Mouse (Mus musculus) forebrain, embryonic 10.5 days (tissue): Measurements from ENCODE around the gene Pam. TPM values are rescaled to one million over a fixed set of nuclear protein-coding genes. Genes with fewer than 3 reads are reported as not detected.

ENCODE experiments used
- DNase-seq: peaks from one replicate; pipeline ENCODE4 v3.0.0-alpha.2; 2017; ENCODE audit warnings: low spot score; ENCODE audit errors: extremely low spot score
- H3K27ac ChIP-seq: fragments of 300-500 bp; sonication (generic); 2 replicates; pipeline ENCODE4 v1.5.1; 2016; ENCODE audit warnings: mild to moderate bottlenecking
- H3K27me3 ChIP-seq: fragments of 300-500 bp; sonication (generic); 2 replicates; pipeline ENCODE4 v1.6.1; 2016; ENCODE audit warnings: mild to moderate bottlenecking; ENCODE audit not compliant: poor library complexity, severe bottlenecking
- H3K36me3 ChIP-seq: fragments of 300-500 bp; sonication (generic); replicated peaks from 2 replicates; pipeline ENCODE4 v1.6.1; 2016; ENCODE audit warnings: mild to moderate bottlenecking, moderate library complexity
- H3K4me1 ChIP-seq: fragments of 300-500 bp; sonication (generic); 2 replicates; pipeline ENCODE4 v1.6.1; 2016
- H3K4me3 ChIP-seq: fragments of 300-500 bp; sonication (generic); 2 replicates; pipeline ENCODE4 v1.5.1; 2016; ENCODE audit warnings: mild to moderate bottlenecking, moderate library complexity
- H3K9me3 ChIP-seq: fragments of 300-500 bp; sonication (generic); 2 replicates; pipeline ENCODE4 v1.6.1; 2016; ENCODE audit warnings: mild to moderate bottlenecking, moderate library complexity
- WGBS: fragments of 180-500 bp; shearing (Covaris S2); methylation state at CpG from one replicate; pipeline ENCODE4 v1.1.7; 2016; 5-methylcytosine and 5-hydroxymethylcytosine counted together
- polyA plus RNA-seq: library from polyadenylated mRNA; unstranded; fragments of >200 nt; fragmentation: Nextera tagmentation; extraction: Ambion mirVana; gene quantifications from 2 replicates; pipeline ENCODE4 v1.2.1, GENCODE M21; 2016

The Pam gene
- polyA plus RNA-seq, 1 experiment from 2014 or later: 13.8 TPM

DNA sequence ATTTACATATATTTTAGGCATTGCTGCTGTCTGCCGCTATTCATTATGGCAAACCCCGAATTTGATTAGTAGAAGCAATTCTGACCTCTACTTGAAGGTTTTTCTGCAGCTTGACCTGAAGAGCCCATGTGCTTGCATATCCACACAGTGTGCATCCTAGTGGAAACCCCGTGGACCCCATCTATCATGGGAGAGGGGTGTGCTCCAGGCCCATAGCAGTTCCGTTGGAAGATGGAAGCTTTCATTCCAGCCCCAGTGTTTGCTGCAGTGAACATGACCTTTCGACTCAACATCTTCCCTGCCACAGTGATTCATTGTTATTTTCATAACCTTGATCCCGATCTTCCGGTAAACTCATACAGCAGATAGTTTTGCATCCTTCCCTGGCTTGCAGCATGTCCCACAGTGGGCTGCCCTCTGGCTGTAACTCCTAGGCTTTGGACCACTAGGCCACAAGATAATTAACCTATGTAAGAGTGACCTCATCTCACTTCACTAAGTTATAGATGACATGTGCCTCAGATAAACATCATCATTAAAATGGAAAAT is 191.5 kb downstream of the Pam start:
- 92% methylated on average over 7 of the region's 7 CpGs for WGBS
- H3K4me1 ChIP-seq: no peaks in the 10 kb centered on the region
- no peaks in the 10 kb centered on the region for H3K9me3 ChIP-seq
- H3K4me3 ChIP-seq: no peak overlapping the region
- H3K36me3 ChIP-seq: no peaks in the 10 kb centered on the region
- H3K27me3 ChIP-seq: no peaks in the 10 kb centered on the region
- no peak for DNase-seq
- H3K27ac ChIP-seq: no peak overlapping the region

DNA sequence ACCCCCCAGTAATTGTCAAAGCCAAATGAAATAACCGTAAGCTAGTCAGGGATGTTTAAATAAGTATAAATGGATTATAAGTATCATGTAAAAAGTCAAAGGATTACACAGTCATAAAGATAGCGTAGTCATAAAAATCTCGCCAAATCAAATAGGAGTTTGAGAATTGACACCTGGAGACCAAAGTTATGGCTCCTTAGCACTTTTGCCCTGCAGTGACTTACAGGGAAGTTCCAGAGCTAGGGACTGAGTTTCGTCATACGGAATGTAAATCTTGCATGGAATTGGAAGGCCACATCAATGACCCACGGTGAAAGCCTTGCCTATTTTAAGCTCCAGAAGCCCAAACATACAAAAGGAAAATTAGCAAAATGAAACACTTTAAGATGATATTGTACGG is 192.6 kb downstream of the Pam start:
- H3K27me3 ChIP-seq: no peaks in the 10 kb centered on the region
- H3K4me3 ChIP-seq: no peak overlapping the region
- no peaks in the 10 kb centered on the region for H3K4me1 ChIP-seq
- DNase-seq: no peak
- no peaks in the 10 kb centered on the region for H3K36me3 ChIP-seq
- no peaks in the 10 kb centered on the region for H3K9me3 ChIP-seq
- 94% methylated on average over 7 of the region's 7 CpGs for WGBS
- no peak overlapping the region for H3K27ac ChIP-seq

DNA sequence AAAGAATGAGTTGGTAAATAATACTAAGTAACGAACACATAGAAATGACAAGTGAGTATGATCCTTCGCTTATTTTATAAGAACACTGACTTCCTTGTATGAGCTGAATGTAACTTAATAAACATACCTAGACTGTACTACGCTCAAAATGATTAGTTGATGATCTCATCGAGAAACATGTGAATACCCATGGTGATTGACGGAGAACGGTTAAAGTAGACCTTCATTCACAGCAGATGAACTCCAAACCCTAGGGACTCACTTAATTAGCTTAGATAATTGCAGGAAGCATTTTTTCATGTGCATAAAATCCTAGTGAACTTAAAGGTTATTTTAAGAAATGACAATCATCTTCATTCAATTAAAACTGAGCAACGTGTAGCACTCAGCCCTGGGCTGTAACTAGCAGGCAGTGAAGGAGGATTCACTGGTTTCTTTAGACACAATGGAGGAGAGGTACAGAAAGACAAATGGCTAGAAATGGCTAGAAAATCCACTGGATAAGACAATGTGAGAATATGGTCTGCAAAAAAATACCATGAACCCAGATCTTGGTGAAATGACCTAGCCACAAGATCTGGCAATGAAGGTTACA is 194.8 kb downstream of the Pam start:
- no peak overlapping the region for H3K27ac ChIP-seq
- H3K36me3 ChIP-seq: no peaks in the 10 kb centered on the region
- no peaks in the 10 kb centered on the region for H3K27me3 ChIP-seq
- no peaks in the 10 kb centered on the region for H3K9me3 ChIP-seq
- WGBS: 88% methylated on average over 7 of the region's 7 CpGs
- DNase-seq: no peak
- H3K4me3 ChIP-seq: no peak overlapping the region
- no peaks in the 10 kb centered on the region for H3K4me1 ChIP-seq

DNA sequence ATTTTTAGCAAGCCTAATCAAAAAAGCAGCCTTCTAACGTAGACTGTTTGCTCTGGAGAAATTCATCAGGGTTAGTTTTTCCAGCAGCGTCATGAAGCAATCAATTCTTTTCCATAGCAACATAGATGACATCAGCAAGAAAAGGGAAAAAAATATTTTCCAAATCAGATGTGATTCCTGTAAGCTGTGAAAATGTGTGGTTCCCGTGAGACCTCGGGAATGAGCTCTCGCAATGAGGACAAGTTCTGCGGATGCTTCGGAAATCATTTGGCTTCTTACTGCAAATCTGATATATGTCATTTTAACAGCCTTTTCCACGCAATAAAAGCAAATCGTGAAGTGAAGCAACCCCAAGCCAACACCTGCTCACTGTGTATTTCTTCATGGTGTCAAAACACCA is 207.9 kb downstream of the Pam start:
- Histone ChIP-seq H3K36me3 (no peaks in the 10 kb centered on the region), H3K27ac (no peak overlapping the region), H3K4me1 (no peaks in the 10 kb centered on the region), H3K4me3 (no peak overlapping the region), H3K9me3 (no peaks in the 10 kb centered on the region), H3K27me3 (no peaks in the 10 kb centered on the region)
- no peak for DNase-seq
- 94% methylated on average over 9 of the region's 9 CpGs for WGBS

DNA sequence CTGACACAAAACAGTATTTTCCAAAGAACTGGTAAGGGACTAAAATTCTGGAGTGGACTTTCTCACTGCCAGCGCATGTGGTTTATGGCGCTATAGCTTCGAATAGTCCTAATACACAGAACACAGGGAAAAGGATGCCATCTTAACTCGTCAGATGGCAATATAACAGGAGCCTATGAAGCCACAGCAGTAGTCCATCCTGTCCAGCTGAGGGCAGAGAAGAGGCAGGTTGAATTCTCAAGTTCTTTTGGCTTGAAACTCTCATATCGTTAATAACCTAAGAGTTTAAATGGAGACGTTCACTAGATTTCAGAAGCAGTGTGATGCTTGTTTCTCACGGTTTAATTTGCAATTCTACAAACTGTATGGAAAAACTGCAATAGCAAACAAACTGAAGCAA is 211.9 kb downstream of the Pam start:
- Histone ChIP-seq H3K9me3 (no peaks in the 10 kb centered on the region), H3K4me3 (no peak overlapping the region), H3K4me1 (no peaks in the 10 kb centered on the region), H3K27me3 (no peaks in the 10 kb centered on the region), H3K36me3 (no peaks in the 10 kb centered on the region), H3K27ac (no peak overlapping the region)
- 91% methylated on average over 7 of the region's 7 CpGs for WGBS
- DNase-seq: no peak

DNA sequence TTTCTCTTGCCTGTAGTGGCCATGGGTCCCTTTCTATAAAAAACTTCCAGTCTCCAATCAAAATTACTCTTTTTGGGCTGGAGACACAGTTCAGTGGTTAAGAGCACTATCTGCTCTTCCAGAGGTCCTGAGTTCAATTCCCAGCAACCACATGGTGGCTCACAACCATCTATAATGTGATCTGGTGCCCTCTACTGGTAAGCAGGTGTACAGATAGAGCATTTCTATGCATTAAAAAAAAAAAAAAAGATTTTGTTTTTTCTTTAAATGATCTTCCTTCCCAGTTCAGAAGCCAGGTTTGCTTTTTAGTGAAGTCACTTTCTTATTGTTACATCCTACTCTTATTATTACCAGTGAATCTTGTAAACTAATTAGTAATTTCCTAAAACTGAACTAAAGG is 218.4 kb downstream of the Pam start:
- no peak for DNase-seq
- Histone ChIP-seq H3K4me1 (no peaks in the 10 kb centered on the region), H3K27ac (no peak overlapping the region), H3K9me3 (no peaks in the 10 kb centered on the region), H3K36me3 (no peaks in the 10 kb centered on the region), H3K4me3 (no peak overlapping the region), H3K27me3 (no peaks in the 10 kb centered on the region)

DNA sequence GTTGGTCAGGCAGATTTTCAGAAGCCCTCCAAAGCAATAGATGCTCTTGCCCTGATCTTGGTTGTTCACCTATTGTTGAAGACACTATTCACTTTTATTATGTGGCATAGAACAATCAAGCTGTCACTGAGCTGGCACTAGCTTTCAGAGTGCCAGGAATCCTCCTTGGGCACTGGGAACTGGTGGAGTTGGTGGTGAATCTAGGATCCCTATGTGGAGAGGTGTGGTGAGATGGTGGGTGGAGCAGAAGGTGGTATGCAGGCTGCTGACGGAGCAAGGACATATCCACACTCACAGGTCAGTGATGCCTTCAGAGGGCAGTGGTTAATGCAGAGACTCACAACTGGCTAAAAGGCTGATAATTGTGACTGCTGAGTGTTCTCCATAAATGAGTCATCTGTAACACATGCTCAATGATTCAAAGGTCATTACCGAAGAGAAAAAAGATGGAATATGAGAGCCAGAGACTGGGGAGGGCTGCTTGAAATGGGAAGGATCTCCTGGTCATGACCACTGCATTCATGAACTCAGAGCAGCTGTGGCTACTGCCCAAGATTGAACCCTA is 221.9 kb downstream of the Pam start:
- Histone ChIP-seq H3K4me3 (no peak overlapping the region), H3K36me3 (no peaks in the 10 kb centered on the region), H3K9me3 (no peaks in the 10 kb centered on the region), H3K4me1 (no peaks in the 10 kb centered on the region), H3K27me3 (no peaks in the 10 kb centered on the region), H3K27ac (no peak overlapping the region)
- WGBS: 87% methylated on average over 2 of the region's 2 CpGs
- DNase-seq: no peak

DNA sequence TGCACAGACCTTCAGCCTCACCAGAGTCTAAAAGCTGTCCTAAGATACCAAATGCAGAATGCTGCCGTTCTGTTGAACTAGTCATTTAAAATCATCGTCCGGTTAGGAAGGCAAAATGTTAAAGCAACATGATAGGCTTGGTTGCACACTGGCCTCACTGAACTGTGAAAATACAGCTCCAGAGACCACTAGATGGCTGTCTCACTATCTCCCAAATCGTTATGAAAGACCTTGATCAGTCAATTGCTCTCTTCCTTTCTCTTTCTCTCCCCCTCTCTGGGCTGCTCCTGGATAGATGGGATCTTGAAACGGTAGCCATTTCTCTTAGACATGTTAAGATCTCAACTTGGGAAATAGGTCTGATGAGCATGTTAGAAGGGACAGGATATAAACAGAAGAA is 223.0 kb downstream of the Pam start:
- Histone ChIP-seq H3K4me1 (no peaks in the 10 kb centered on the region), H3K27me3 (no peaks in the 10 kb centered on the region), H3K27ac (no peak overlapping the region), H3K36me3 (no peaks in the 10 kb centered on the region), H3K9me3 (no peaks in the 10 kb centered on the region), H3K4me3 (no peak overlapping the region)
- WGBS: 69% methylated on average over 5 of the region's 5 CpGs
- DNase-seq: no peak

DNA sequence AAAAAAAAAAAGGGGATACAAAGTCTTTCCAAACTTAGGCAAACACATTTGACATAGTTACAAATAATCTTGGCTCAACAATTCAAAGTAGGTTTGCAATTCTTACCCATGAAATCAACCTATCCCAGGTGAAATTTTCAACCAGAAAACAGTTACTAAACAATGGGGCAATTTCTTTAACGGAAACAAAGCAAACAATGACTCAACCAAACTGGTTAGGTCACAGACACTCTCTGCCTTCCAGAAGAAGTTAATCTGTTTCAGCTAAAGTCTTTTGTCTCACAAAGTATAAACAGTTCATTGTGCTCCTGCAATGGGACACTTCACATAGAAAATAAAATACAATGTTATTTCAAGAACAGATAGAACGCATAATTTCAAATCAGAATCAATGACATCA is 223.4 kb downstream of the Pam start:
- Histone ChIP-seq H3K4me3 (no peak overlapping the region), H3K4me1 (no peaks in the 10 kb centered on the region), H3K36me3 (no peaks in the 10 kb centered on the region), H3K27me3 (no peaks in the 10 kb centered on the region), H3K9me3 (no peaks in the 10 kb centered on the region), H3K27ac (no peak overlapping the region)
- WGBS: 84% methylated on average over 2 of the region's 2 CpGs
- DNase-seq: no peak

DNA sequence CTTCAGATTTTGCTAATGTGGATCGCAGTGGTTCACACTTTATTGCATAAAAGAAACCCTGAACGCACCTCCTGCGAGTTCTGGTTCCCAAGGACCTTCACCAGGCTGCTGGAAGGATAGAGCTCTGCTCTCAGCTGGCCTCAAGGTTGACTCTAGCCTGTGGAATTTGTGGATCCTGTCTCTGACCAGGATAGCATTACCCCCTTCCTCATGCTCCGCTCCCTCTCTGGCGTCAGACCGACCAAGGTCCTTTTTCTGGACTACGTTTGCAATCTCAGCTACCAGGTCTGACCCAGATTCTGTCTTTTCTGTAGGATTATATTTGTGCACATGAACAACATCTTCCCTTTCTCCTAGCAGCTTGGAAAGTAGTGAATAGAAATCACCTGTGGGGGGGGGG is 231.3 kb downstream of the Pam start:
- no peaks in the 10 kb centered on the region for H3K27me3 ChIP-seq
- WGBS: 97% methylated on average over 7 of the region's 7 CpGs
- H3K4me1 ChIP-seq: peaks cover 3% of the 10 kb centered on the region; the same call in 1 of the 2 replicates
- H3K9me3 ChIP-seq: no peaks in the 10 kb centered on the region
- H3K36me3 ChIP-seq: no peaks in the 10 kb centered on the region
- no peak for DNase-seq
- H3K4me3 ChIP-seq: no peak overlapping the region
- no peak overlapping the region for H3K27ac ChIP-seq

DNA sequence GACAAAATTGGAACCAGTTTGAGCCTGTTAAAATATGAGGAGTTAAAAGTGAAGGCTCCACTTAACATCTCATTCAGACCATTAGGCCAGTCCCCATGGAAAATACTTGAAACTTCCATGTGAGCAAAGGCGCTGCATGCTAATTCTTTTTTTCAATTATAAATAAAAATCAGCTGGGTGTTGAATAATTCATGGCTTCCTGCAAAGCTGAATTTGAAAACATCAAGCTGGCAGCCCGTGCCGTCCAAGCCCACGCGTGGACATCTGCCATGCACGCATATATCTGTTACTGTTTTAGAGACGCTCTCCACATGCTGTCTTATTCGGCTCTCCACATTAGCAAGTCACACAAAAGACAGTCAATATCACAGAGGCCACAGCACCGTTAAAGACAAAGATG is 232.3 kb downstream of the Pam start:
- Histone ChIP-seq H3K4me1 (peaks cover 3% of the 10 kb centered on the region; the same call in 1 of the 2 replicates), H3K4me3 (no peak overlapping the region), H3K9me3 (no peaks in the 10 kb centered on the region), H3K27ac (no peak overlapping the region), H3K36me3 (no peaks in the 10 kb centered on the region), H3K27me3 (no peaks in the 10 kb centered on the region)
- 89% methylated on average over 9 of the region's 9 CpGs for WGBS
- no peak for DNase-seq

DNA sequence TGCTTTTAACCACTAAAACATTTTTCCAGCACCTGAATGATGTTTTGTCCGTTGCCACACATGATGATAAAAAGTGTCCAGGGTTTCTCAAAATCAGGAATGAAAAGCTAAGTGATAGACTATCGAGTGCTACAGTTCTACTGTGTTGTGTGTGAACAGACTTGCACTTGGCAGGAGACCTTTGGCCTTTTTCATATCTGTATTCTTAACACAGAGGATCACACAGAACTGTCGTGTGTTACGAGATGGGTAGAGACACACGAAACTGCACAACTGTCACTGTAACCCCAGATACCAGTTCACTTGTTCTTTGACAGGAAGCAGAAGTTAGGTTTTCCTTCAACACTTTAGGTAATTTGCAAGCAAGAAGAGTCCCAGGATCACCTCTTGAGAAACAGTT is 232.7 kb downstream of the Pam start:
- Histone ChIP-seq H3K4me3 (no peak overlapping the region), H3K27ac (no peak overlapping the region), H3K4me1 (peaks cover 3% of the 10 kb centered on the region; the same call in 1 of the 2 replicates), H3K27me3 (no peaks in the 10 kb centered on the region), H3K36me3 (no peaks in the 10 kb centered on the region), H3K9me3 (no peaks in the 10 kb centered on the region)
- DNase-seq: no peak
- WGBS: 98% methylated on average over 5 of the region's 5 CpGs

DNA sequence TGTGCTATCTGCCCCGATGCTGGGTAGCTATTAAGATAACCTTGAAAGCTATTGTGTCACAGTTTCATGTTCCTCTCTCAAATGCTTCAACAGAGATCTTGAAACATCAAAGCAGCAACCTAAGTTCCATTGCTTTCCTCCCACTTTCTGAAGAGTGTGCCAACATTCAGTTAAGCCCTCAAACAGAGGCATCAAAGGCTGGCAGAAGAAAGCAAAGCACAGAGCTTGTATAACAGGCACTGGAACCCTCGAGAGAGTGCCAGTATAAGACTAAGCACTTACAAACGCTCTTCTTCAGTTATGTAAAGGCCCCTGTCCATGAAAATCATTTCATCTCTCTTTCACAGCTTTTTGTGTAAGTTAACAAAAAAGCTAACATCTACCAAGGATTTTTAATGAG is 241.2 kb downstream of the Pam start:
- 84% methylated on average over 3 of the region's 3 CpGs for WGBS
- Histone ChIP-seq H3K9me3 (no peaks in the 10 kb centered on the region), H3K36me3 (no peaks in the 10 kb centered on the region), H3K4me3 (no peak overlapping the region), H3K27me3 (no peaks in the 10 kb centered on the region), H3K27ac (no peak overlapping the region), H3K4me1 (peaks cover 6% of the 10 kb centered on the region)
- no peak for DNase-seq
